Mouse (Mus musculus) bone marrow macrophage, adult 2 months (primary cell): ENCODE data around the gene Nptxr. TPM values are rescaled to one million over a fixed set of nuclear protein-coding genes. Genes with fewer than 3 reads are reported as not detected.
A peak's percentile ranks its signal among the peaks of the same experiment; 100 is the strongest.

Experiments used
- H3K27ac ChIP-seq: 2 replicates; pipeline ENCODE4 v1.5.1; 2012; ENCODE audit warnings: low read depth, low read length; ENCODE audit not compliant: insufficient read depth
- H3K4me1 ChIP-seq: 2 replicates; pipeline ENCODE4 v1.6.1; 2012; ENCODE audit warnings: low read length; ENCODE audit not compliant: control insufficient read depth, insufficient read depth
- H3K4me3 ChIP-seq: 2 replicates; pipeline ENCODE4 v1.5.1; 2012; ENCODE audit warnings: mild to moderate bottlenecking, low read length, moderate library complexity; ENCODE audit not compliant: insufficient read depth
- CTCF ChIP-seq: IDR thresholded peaks from 2 replicates; pipeline ENCODE4 v1.5.1; 2012; ENCODE audit warnings: low read depth, mild to moderate bottlenecking, low read length, moderate library complexity
- POLR2A ChIP-seq: IDR thresholded peaks from 2 replicates; pipeline ENCODE4 v1.6.1; 2012; ENCODE audit warnings: mild to moderate bottlenecking, low read depth, low read length, borderline replicate concordance
- polyA plus RNA-seq: library from polyadenylated mRNA; stranded (reverse); fragments of >200 nt; gene quantifications from 2 replicates; pipeline ENCODE4 v1.2.4, GENCODE M21; 2012; ENCODE audit not compliant: missing spikeins, insufficient read depth, insufficient read length

The Nptxr gene
- 3.1 and 4.5 TPM in 2 replicates for polyA plus RNA-seq

DNA sequence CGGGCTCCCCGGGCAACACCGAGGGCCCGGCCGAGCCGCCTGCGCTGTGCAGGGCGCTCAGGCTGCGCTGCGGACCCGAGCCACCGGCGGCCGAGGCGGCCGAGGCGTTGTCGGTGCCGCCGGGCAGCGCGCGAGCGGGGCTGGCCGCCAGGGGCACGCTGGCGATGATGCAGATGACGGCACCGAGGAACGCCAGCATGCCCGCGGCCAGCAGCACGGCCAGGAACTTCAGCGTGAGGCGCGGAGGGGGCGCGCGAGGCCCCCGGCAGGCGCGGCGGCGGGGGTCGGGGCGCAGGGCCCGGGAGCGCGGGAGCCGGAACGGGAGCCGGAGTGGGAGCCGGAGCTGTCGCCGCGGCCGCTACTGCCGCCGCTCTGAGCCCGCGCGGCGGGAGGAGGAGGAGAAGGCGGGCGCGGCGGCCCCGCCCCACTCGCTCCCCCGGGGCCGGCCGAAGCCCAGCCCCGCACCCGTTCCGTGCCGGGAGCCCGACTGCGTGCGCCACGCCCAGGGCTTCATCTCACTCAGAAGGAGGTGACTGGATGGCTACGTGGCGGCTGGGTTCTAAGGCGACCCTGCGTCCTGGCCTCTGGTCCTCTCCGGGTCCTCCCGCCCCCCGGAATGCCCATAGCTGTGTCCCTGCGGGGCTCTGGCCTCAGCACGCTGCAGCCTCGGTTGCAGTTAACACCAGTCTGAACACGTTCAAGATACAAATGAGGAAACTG, at the start of gene Nptxr:
Gene Nptxr, minus strand, starts transcription at position 415 of the 720 bp plus-strand sequence.
- H3K27ac ChIP-seq, result no peak within 1 kb of the TSS
- peak within 1 kb of the TSS; percentile 56 for H3K4me3 ChIP-seq
- TF ChIP-seq CTCF (no peak), POLR2A (no peak)
- no peaks in the 10 kb centered on the region for H3K4me1 ChIP-seq

DNA sequence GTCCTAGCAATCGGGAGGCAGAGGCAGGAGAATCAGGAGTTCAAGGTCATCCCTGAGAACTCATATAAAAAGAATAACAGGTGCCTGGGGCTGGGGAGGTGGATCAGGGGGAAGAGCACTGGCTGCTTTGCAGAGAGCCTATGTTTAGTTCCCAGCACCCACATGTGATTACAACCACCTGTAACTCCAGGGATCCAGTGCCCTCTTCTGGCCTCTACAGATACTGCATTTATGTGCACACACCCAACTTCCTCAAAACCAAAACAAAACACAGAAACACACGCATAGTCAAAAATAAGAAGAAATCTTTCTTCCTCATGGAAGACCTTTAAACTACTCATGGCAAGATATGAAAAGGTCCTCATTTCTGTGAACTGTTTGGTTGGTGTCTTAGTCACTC, 45.6 kb upstream of the Nptxr start:
- H3K4me3 ChIP-seq, result no peak overlapping the region
- H3K27ac ChIP-seq, result no peak overlapping the region
- TF ChIP-seq CTCF (peak; percentile 59; the same call in 1 of the 2 replicates), POLR2A (no peak)
- H3K4me1 ChIP-seq, result no peaks in the 10 kb centered on the region

DNA sequence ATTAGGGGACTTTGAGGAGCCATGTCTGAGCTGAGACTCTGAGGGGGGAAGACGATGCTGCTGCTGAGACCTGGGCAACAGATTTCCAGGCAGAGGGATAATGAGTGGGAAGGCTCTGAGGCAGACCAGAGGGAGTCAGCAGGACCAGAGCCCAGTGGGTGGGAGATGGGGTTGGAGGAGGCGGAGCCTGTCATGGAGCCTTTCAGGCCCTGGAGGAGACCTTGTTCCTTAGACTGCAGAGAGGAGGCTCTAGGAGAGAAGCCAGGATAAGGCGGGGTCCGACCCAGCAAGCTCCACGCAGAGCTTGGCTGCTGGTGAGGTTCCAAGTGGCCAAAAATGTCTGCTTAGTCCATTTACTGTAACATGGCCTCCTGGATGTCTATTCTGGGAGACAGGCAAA, 42.5 kb upstream of the Nptxr start:
- Histone ChIP-seq H3K4me3 (no peak overlapping the region), H3K27ac (no peak overlapping the region), H3K4me1 (no peaks in the 10 kb centered on the region)
- TF ChIP-seq POLR2A (no peak), CTCF (no peak)

DNA sequence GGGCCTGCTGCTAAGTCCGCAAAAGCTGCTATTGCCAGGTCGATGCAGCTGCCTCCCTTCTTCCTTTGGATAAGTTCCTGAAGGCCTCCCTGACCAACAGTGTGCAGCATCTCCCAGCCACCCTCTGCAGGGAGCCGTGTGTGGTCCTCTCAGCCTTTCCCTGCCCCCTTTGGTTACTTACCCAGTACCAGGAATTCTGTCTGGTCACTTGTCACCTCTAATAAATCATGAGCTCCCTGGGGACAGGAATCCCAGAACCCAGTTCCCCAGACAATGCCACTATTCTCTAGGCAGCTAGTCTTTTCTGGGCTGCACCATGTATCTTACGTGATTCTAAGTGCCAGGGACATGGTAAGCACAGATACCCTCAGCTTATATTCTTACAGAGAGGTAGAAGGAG, 41.4 kb upstream of the Nptxr start:
- Histone ChIP-seq H3K4me3 (no peak overlapping the region), H3K27ac (no peak overlapping the region), H3K4me1 (no peaks in the 10 kb centered on the region)
- TF ChIP-seq POLR2A (no peak), CTCF (no peak)

DNA sequence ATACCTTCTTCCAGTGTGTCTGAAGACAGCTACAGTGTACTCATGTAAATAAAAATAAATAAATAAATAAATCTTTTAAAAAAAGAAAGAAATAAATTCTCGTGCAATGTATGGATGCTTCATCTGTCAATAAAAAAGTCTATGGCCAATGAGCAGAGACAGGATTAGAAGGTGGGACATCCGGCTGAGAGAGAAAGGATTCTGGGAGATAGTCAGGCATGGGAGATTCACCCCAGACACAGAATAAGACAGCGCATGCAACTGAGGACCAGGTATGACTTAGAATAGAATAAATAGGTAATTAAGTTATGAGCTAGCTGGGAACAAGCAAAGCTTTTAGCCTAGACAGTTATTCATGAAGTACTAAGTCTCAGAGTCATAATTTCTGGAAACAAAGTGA, 38.4 kb upstream of the Nptxr start:
- no peaks in the 10 kb centered on the region for H3K4me1 ChIP-seq
- no peak overlapping the region for H3K4me3 ChIP-seq
- TF ChIP-seq POLR2A (no peak), CTCF (no peak)
- no peak overlapping the region for H3K27ac ChIP-seq

- TF ChIP-seq POLR2A, result no peak
- TF ChIP-seq CTCF, result no peak
- Histone ChIP-seq H3K4me3 (no peak overlapping the region), H3K4me1 (no peaks in the 10 kb centered on the region), H3K27ac (no peak overlapping the region)
Observed at GRCm38 (mm10) chr15:79840281-79840680, 35.7 kb upstream of the Nptxr start.

- Histone ChIP-seq H3K27ac (no peak overlapping the region), H3K4me3 (no peak overlapping the region), H3K4me1 (peaks cover 3% of the 10 kb centered on the region; the same call in 1 of the 2 replicates)
- TF ChIP-seq POLR2A (no peak), CTCF (no peak)
Observed at GRCm38 (mm10) chr15:79834881-79835260, 30.3 kb upstream of the Nptxr start.

- Histone ChIP-seq H3K4me3 (peak within 1 kb of the TSS; percentile 79), H3K4me1 (peaks cover 3% of the 10 kb centered on the region; the same call in 1 of the 2 replicates), H3K27ac (no peak within 1 kb of the TSS)
- TF ChIP-seq CTCF, result no peak
- TF ChIP-seq POLR2A, result no peak
Observed at GRCm38 (mm10) chr15:79834130-79834880, 29.7 kb upstream of the Nptxr start, which contains the start of the genes Npcd and Cbx6. Npcd (minus strand) TSS chr15:79834237. Cbx6 (minus strand) TSS chr15:79834688.

DNA sequence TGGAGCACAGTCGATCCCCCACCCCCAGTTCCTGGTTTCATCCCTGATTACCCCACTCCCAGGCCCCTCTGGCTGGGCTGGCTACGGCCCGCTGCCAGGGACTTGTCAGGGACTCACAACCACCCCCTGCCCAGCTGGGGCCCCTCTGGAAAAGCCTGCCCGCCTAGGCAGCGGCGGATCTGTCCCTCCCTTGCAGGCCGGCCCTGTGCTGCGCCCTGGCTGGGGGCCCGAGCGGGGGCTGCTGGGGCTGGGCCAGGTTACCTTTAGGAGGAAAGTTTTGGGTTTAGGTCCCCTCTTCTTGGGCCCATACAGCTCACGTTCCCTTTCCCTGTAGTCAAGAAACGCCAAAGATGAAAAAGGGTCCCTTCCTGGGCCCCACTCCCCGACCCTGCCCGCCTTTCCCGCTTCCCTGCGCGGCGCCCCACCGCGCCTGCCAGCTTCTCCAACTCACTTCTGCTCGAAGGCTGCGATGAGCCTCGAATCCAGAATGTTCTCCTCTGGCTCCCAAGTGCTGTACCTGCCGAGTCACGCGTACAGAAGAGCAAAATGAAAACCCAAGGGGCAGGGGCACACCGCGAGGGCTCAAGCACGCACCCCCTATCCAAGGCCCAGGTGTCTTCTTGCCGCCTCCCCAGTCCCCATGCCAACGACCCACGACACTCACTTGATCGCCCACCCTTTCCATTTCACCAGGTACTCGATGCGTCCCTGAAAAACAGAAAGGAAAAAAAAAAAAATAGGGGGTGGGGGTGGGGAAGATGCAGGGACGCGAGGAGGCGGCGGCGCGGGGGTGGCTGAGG, 28.9 kb upstream of the Nptxr start:
- TF ChIP-seq CTCF (no peak), POLR2A (0 out of 2 replicates have a peak, but pooled peaks have one; percentile 1)
- Histone ChIP-seq H3K4me3 (peak overlapping the region; percentile 79), H3K27ac (no peak overlapping the region), H3K4me1 (peaks cover 3% of the 10 kb centered on the region; the same call in 1 of the 2 replicates)
